Mouse (Mus musculus): Measurements from ENCODE around the gene Ppfibp1.

DNA sequence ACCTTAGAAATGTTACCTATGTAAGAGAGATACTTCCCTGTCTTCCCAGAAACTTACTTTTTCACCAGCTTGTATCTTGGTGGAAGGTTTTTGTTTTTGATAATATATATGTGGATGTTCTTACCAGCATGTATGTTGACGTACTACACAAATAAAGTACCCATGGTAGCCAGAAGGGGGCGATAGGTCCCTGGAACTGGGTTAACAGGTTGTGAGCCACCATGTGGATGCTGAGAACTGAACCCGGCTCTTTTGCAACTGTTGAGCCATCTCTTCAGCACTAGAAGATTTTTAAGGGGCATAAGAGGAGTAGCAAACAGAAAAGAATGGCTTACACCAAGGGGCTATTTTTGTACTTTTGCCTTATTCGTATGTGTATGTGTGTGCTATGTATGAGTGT is 22.6 kb upstream of the Ppfibp1 start:
- no peak for TF ChIP-seq GATA1 (IDR thresholded peaks at IDR 0.05; ENCODE audit: borderline replicate concordance, low read length)
- no peak for TF ChIP-seq FLI1 (IDR thresholded peaks at IDR 0.05; ENCODE audit: low read length)
